Mouse (Mus musculus) G1E (cell line): Measurements from ENCODE around the gene Npnt.

ENCODE experiments used
- CTCF ChIP-seq: IDR thresholded peaks from 2 replicates; pipeline ENCODE4 v1.5.1; 2012; ENCODE audit warnings: low read depth, low read length, inconsistent platforms, mixed read lengths
- GATA1 ChIP-seq: IDR thresholded peaks from 2 replicates; pipeline ENCODE4 v1.6.1; 2012; ENCODE audit warnings: borderline replicate concordance, low read length, inconsistent platforms, mixed read lengths
- POLR2AphosphoS5 ChIP-seq: IDR thresholded peaks from 2 replicates; pipeline ENCODE4 v1.6.1; 2012; ENCODE audit warnings: low read depth, low read length, inconsistent platforms; ENCODE audit not compliant: insufficient replicate concordance

DNA sequence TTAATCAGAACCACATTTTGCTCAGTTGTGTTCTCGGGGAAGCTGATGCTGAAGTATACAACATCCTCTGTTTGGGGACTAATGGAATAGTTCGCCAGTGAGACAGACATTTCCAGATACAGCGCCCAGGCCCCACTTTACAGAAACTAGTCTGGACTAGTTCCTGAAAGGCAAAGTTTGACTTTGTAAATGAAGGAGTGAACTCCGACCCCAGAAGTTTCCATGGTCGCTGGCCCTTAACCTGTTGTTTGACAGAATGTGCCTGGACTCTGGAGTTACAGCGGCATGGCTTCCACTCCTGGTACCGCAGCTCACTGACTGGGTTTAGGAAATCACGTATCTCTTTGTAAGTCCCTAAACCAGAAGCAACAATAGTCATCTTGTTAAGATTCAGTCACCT is 89.3 kb downstream of the Npnt start:
- TF ChIP-seq CTCF (no peak), GATA1 (no peak), POLR2AphosphoS5 (no peak)
